Mouse (Mus musculus) erythroblast, adult 5-6 weeks (primary cell): ENCODE results near the gene Dstyk. TPM values are rescaled to one million over a fixed set of nuclear protein-coding genes. Genes with fewer than 3 reads are reported as not detected.
"Not testable (repeated sequence)": the region's sequence is repeated elsewhere in the genome, so short reads cannot be mapped to it uniquely, and the experiment has no call there.

Source experiments
- ATAC-seq: replicated peaks from 2 replicates; pipeline ENCODE4 v1.8.0; 2016; ENCODE audit warnings: moderate number of reproducible peaks, mild to moderate bottlenecking, moderate TSS enrichment, inconsistent platforms; ENCODE audit not compliant: poor library complexity, low FRiP score, severe bottlenecking
- total RNA-seq, 2 experiments: library from RNA; stranded (forward) in 1 of 2; stranded (reverse) in 1 of 2; fragments of 150-400 nt in 1 of 2; fragments of 200-764, 138-1000 nt in 1 of 2; gene quantifications; 2 replicates each; pipeline versions ENCODE4 v1.2.3 to v1.2.4; 2015 to 2017; ENCODE audit warnings: low replicate concordance in 2 of 2

The Dstyk gene
- total RNA-seq, 2 experiments from 2014 or later, result 37.3 to 46.4 TPM

GRCm38 (mm10) chr1:132431716-132432115 is 14.4 kb downstream of the Dstyk start:
- ATAC-seq, result no peak

DNA sequence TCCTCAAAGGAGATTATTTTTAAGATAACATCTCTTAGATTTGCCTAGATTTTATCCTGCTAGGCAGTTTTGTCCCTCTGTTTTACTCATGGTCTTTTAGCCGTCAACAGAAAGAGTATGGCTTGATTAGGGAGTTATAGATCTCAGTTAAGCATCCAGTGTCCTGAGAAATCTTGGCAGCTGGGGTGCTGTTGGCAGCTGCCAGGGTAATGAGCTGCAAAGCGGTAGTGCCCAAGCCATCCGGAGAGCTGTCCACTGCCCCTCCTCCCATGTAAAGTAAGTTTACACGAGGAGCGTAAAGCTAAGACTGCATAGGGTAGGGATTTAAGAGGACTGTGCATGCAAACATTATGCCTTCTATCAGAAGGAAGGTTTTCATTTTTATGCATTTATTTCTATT is 16.0 kb downstream of the Dstyk start:
- no peak for ATAC-seq

GRCm38 (mm10) chr1:132434032-132434431 is 16.7 kb downstream of the Dstyk start:
- ATAC-seq, result no peak

DNA sequence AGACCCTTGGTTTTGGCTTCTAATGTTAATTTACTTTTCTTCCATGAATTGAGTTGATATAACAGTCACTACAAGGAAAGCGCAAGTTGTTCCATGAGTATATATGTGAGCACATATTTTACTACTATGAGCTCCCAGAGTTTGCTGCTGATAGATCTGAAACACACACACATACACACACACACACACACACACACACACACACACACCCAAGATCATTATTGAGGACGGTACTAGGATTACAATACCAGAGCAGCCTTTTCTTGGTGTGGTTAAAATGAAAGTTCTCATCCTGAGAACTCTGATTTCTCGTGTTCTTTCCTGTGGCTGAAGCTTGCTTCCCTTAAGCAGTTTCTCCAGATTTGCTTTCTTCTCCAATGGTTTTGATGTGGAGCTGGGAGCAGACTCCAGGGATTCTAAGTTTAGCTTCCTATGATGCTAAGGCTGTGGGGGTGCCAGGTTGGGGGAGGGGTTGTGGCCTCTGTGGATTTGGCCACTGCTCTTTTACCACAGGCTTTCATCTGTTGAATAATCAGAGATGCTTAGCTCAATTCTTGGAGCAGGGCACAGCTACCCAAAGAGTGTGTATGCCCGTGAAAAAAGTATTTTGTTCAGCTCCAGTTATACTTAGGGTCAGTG is 19.1 kb downstream of the Dstyk start:
- no peak for ATAC-seq

DNA sequence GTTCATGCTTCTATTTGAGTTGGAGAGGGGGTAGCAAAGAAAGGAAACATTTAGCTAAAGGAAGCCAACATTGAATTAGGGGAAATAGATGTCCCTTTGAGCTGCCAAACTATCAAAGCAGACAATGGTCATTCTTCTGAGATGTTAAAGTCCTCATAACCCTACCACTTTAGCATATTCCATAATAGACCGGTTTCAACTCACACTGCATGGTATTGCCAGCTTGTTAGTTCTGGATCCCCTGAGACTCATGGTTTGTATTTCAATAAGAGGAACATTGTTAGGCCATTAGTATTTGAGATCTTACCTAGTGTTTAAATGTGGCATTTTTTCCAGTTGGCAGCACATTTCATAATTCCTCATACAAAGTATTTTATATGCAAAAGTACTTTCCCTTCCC is 19.6 kb downstream of the Dstyk start:
- no peak for ATAC-seq

GRCm38 (mm10) chr1:132437389-132437788 is 20.0 kb downstream of the Dstyk start:
- no peak for ATAC-seq

GRCm38 (mm10) chr1:132440896-132441435 is 23.6 kb downstream of the Dstyk start:
- ATAC-seq, result no peak; the same call in 1 of the 2 replicates

GRCm38 (mm10) chr1:132449742-132450141 is 32.4 kb downstream of the Dstyk start:
- no peak for ATAC-seq

- no peak for ATAC-seq
These were observed 47.3 kb downstream of the Dstyk start for GRCm38 (mm10) chr1:132464651-132465050.

GRCm38 (mm10) chr1:132468926-132469325 is 51.6 kb downstream of the Dstyk start:
- no peak for ATAC-seq

GRCm38 (mm10) chr1:132469519-132469918 is 52.2 kb downstream of the Dstyk start:
- ATAC-seq, result no peak

GRCm38 (mm10) chr1:132470031-132470430 is 52.7 kb downstream of the Dstyk start:
- not testable (repeated sequence) for ATAC-seq

GRCm38 (mm10) chr1:132471032-132471431 is 53.7 kb downstream of the Dstyk start:
- no peak for ATAC-seq

DNA sequence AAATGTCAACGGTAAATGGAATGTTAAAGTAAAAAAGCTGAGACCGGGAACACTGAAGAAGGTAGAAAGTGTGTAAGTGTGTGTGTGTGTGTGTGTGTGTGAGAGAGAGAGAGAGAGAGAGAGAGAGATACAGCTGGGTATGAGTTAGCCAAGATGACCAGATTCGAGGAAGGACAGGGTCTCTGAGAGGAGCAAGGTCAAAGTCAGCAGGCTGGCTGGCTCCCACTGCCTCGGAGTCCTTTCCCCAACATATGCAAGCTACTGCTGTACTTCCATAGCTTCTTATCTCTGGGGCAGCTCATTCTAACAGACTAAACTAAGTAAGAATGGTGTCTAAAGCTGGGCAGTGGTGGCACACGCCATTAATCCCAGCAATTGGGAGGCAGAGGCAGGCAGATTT is 54.1 kb downstream of the Dstyk start:
- ATAC-seq, result no peak

- ATAC-seq, result no peak
These were observed 55.2 kb downstream of the Dstyk start for GRCm38 (mm10) chr1:132472537-132472936.

- no peak for ATAC-seq
These were observed 57.1 kb downstream of the Dstyk start for GRCm38 (mm10) chr1:132474496-132474895.

GRCm38 (mm10) chr1:132476575-132476927 is 59.2 kb downstream of the Dstyk start:
- ATAC-seq, result peak; percentile 41

DNA sequence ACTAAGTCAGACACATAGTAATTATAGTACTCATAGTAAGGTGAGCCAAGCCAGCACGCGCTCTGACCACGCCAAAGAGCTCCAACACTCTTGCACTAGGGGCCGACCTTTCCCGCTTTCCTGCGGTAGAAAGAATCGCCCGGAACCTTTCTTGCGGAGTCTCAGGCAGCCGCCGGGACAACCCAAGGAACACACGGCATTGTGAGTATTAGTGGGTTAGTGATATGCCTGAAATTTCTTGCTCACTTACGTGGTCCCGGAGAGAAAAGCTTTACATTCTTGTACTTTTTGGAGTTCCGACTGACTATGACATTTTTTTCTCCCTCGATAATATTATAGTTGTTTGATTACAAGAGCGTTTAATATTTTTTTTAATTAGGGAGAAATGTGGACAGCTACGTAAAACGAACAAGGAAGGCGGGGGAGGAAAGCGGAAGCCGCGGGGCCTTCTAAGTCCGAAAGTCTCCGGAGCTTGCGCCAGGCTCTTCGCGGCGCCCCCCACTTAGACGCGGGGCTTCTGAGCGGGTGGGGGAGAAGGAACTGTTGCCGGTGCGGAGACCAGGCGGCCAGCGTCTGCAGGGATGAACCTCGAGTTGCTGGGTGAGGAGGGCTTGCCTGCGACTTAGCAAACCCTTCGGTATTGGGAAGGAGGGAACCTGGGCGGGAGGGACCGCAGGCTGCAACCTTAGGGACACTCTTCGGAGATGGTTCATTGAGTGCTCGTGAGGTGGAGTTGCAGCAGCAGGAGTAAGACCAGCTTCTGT is 59.8 kb downstream of the Dstyk start, which contains the start of gene Rbbp5:
Gene Rbbp5, plus strand, starts transcription at position 438 of the 764 bp plus-strand sequence.
- ATAC-seq, result peak; percentile 93

DNA sequence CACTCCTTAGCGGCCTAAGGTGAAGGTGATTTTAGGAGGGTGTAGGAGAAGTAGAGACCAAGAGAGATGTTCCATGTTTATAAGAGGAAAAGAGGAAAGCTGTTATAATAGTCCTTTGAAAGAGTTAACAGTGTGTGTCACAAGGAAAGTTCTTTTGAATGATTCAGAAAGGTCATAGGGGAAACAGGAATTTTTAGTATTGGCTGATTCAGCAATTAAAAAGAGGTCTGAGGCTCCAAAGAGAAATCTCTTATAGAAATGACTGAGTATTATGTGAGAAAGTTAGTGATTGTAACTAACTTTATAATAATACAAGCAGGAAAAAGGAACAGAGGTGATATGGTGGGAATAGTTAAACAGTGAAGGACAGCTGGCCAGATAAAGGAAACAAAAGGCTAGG is 62.1 kb downstream of the Dstyk start:
- ATAC-seq, result no peak

- no peak for ATAC-seq
These were observed 64.3 kb downstream of the Dstyk start for GRCm38 (mm10) chr1:132481619-132482018.

GRCm38 (mm10) chr1:132483234-132483633 is 65.9 kb downstream of the Dstyk start:
- ATAC-seq, result no peak
